Mouse (Mus musculus): ENCODE measurements at regions not wholly inside any gene's neighbourhood (a gene's known extent, or its start where the extent isn't known, plus 50 kb on each side); places are given as distances from the start of the nearest gene placed in this dataset.

DNA sequence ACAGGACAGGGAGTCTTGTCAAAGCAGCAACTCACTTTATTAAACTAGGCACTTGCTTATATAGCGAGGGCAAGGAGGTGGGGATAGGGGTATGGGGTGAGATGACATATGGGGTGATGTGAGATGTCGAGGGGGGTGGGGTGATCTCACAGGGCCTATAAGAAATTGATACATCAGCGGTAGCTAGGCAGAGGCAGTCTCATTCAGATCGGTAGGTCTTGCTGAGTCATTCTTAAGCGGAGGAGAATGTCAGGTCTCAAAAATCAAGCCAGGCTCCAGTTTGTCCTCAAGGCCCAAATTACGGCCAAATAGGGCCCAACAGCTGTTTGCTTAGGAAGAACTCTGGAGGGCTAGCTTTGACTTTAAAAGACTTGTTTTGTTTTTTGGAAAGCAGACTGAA lies 60.7 kb upstream of the Peli1 start:
- no peak for DNase-seq
- intact Hi-C loops (cut with DNase I) = no loop called here

DNA sequence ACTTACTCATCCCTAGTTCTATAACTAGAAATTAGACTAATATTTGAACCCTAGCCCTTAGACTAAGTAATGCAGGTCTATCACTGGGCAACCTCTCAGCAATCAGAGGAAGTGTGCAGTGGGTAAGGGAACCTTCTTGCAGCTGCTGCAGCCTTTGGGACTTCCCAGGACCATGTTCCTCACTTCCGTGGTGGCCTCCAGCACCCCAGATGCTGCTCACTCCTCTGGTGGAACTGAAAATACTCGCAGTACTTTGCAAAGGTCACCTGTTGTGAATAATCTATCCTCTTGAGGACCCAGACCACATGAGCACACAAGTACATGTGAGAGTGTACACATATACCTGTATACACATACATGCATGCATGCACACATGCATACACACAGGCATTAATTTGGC lies 59.3 kb upstream of the Peli1 start:
- intact Hi-C loops (cut with DNase I) = no loop called here
- no peak for DNase-seq

DNA sequence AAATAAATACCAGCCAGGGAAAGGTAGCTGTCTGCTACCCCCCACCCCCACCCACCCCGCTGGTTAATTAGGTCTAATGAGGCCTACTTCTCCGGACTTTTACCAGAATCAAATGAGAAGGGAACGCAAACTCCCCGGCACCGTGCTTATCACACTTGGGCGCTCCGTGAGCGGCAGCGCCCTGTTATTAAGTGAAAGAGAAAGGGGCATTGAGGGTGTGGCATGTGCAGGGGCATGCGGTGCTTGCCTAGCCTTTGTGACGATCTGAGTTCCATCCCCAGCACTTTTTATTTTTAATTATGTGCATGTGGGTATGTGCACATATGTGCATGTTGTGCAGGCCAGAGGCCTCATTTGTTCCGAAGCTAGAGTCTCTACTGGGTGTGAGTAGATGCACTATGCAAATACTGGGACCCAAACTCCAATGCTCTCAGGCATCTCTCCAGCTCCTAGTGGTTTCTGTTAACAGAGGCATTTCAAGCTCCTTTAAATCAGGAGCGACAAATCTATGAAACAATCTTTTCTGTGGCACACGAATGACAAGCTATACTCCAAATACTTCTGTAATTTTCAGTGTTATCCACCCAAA lies 57.8 kb upstream of the Peli1 start:
- intact Hi-C loops (cut with DNase I) = no loop called here
- no peak for DNase-seq

DNA sequence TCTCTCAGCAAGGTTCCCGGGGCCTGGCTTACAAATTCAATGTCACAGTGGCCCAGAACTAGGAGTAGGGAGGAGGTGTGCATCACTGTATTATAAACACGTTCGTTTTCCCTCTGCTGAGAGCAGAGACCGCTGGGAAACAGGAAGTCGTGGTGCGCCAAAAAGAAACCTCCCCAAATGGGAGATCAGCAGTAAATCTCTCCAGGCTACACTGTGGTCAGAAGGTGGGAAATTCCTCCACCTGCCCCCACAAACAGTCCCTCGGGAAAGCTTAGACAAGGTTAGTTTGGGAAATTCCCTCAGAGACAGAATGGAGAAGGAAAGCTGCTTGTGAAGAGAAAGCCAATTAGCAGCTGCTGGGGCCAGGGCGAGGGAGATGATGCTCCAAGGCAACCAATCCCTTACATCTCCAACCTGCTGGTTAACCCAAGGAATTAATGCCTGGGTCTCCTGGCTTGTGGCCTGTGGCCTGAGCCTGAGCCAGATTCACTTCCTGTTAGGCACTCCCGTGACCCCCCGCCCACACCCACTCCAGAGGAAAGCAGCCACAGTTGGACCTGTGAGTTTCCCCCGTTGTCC lies 57.2 kb upstream of the Peli1 start:
- DNase-seq = peak in 1 of 2 experiments; percentile 31
- intact Hi-C loops (cut with DNase I) = no loop called here

DNA sequence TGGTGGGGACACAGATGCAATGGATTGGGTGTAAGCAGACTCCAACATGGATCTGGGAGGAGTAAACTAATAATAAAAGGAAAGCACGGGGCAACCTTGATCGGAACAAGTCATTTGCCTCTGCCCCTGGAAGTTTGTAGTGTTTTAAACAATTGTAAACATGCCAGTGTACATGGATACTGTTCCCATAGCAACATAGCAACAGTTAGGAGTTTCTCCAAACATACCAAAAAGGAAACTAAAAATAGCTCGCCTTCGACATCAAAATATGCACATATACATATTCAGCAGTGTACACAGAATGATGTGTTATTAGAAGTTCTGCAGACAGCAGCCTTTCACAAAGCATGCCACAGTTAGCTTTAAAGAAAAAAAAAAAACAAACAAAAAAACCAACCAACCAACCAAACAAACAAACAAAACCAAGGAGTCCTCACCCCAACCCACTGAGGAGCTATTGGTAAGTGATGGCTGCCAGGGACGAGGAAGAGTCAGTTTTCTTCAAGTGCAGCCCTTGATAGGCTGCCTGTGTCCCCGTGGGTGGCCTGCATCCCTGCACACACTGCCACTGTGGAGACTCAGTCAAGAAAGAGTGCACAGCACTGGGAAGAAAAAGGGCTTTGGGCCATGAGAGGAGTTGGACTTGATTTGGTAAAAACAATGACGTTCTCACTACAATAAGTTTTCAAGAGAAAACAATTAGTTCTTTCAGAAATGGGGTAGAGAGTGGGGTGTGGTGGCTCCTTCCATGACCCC lies 54.8 kb upstream of the Peli1 start:
- no peak for DNase-seq
- intact Hi-C loops (cut with DNase I) = no loop called here

DNA sequence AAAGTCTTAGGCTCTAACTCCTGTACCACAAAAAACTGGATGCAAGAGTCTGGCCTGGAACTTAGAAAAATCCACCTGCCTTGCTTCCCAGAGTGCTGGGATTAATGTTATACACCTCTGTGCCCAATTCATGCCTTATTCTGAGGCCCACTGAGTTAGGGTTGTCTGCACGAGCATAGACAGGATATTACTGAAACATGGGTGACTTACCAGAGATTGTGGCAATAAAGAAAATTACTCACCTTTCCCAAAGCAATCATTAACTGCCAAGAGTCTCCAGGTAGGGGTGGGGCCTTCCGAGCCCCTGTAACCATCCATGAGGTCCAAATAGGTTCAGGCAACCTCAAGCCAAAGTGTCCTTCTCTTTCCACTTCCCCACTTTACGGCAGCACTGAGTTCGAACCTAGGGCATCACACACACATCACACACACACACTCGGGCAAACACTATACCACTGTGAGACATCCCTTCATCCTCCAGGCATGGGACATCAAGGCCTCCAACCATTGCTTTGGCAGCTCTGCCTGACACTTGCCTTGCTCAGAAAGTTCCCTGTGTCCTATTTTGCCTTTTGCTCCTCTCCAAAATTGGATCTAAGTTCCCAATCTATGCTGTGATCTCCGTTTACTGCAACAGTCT lies 53.7 kb upstream of the Peli1 start:
- intact Hi-C loops (cut with DNase I) = no loop called here
- DNase-seq = no peak

DNA sequence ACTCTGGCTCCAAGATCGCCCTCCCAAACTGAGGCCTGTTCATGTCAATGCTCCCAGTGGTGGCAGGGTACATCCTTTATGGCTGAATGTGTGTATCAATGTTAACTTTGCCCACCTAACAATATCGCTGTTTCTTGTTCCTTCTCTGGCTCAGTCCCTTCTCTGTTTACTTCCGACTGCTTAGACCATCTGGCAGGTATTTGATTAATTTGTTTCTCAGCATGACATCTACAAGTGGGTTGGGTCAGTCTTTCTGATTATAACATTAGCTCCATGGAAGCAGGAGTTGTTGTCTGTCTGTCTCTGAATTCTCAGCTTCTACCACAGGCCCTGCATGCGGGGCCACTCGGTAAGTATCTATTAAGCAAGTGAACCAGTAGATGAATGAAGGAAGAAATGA lies 49.9 kb upstream of the Peli1 start:
- intact Hi-C loops (cut with DNase I) = no loop called here
- no peak for DNase-seq

Small RNAs in the stretch of these regions (microRNA-seq; reads per million reads assigned to microRNA genes)
- gene Gm23681 = 0 reads per million in 2 experiments
